Mouse (Mus musculus) natural killer cell, adult 2 months (primary cell): ENCODE results near the gene Fbxo48.

Experiments
- DNase-seq, 2 experiments: peaks; one replicate each; pipeline ENCODE4 v3.0.0; 2022; ENCODE audit warnings: low spot score in 2 of 2

Fbxo48 gene

GRCm38 (mm10) chr11:16972027-16972426 is 20.9 kb downstream of the Fbxo48 start:
- DNase-seq, result no peak

GRCm38 (mm10) chr11:16973086-16973485 is 21.9 kb downstream of the Fbxo48 start:
- DNase-seq, result no peak

GRCm38 (mm10) chr11:16976937-16977336 is 25.8 kb downstream of the Fbxo48 start:
- peak; percentile 45 to 66 for DNase-seq

GRCm38 (mm10) chr11:16977611-16978010 is 26.4 kb downstream of the Fbxo48 start:
- peak; percentile 18 to 36 for DNase-seq

- DNase-seq, result peak in 1 of 2 experiments; percentile 35
Observed at GRCm38 (mm10) chr11:16978161-16978707, 27.1 kb downstream of the Fbxo48 start.

GRCm38 (mm10) chr11:16986550-16987187 is 35.5 kb downstream of the Fbxo48 start:
- no peak for DNase-seq

- DNase-seq, result peak; percentile 71 to 87
Observed at GRCm38 (mm10) chr11:16987745-16988328, 36.7 kb downstream of the Fbxo48 start.

GRCm38 (mm10) chr11:16989885-16990284 is 38.7 kb downstream of the Fbxo48 start:
- no peak for DNase-seq

- DNase-seq, result no peak
Observed at GRCm38 (mm10) chr11:16992880-16993279, 41.7 kb downstream of the Fbxo48 start.

GRCm38 (mm10) chr11:16996818-16997217 is 45.6 kb downstream of the Fbxo48 start:
- DNase-seq, result peak; percentile 29 to 66

- no peak for DNase-seq
Observed at GRCm38 (mm10) chr11:16997465-16997864, 46.3 kb downstream of the Fbxo48 start.

- DNase-seq, result no peak
Observed at GRCm38 (mm10) chr11:16999387-16999786, 48.2 kb downstream of the Fbxo48 start.

GRCm38 (mm10) chr11:16999933-17000332 is 48.8 kb downstream of the Fbxo48 start:
- DNase-seq, result no peak

- peak; percentile 27 to 53 for DNase-seq
Observed at GRCm38 (mm10) chr11:17000353-17001334, 49.5 kb downstream of the Fbxo48 start.

- DNase-seq, result no peak
Observed at GRCm38 (mm10) chr11:17002739-17003373, 51.7 kb downstream of the Fbxo48 start.

- no peak for DNase-seq
Observed at GRCm38 (mm10) chr11:17003757-17004156, 52.6 kb downstream of the Fbxo48 start.
